Mouse (Mus musculus) myocyte (in vitro differentiated cells): ENCODE results near the gene Trim65.

Source experiments
- CEBPB ChIP-seq: IDR thresholded peaks from 2 replicates; pipeline ENCODE4 v1.6.1; 2011; ENCODE audit warnings: mild to moderate bottlenecking, moderate library complexity; ENCODE audit not compliant: poor library complexity, insufficient read depth, severe bottlenecking
- E2F4 ChIP-seq: IDR thresholded peaks from one replicate; pipeline ENCODE4 v1.6.1; 2011; ENCODE audit warnings: mild to moderate bottlenecking, control low read depth, moderate library complexity; ENCODE audit not compliant: insufficient read depth
- MAX ChIP-seq: IDR thresholded peaks from one replicate; pipeline ENCODE4 v1.6.1; 2011; ENCODE audit warnings: low read depth, mild to moderate bottlenecking, control low read depth
- MYOG ChIP-seq, 3 experiments: IDR thresholded peaks; one replicate each; pipeline ENCODE4 v1.6.1; 2011; ENCODE audit warnings: control low read depth in 2 of 3, low read depth in 2 of 3, mild to moderate bottlenecking in 2 of 3; ENCODE audit not compliant: insufficient read length in 2 of 3, control insufficient read depth in 1 of 3, insufficient read depth in 1 of 3
- POLR2A ChIP-seq: IDR thresholded peaks from one replicate; pipeline ENCODE4 v1.6.1; 2011; ENCODE audit warnings: low read depth, mild to moderate bottlenecking, control low read depth, moderate library complexity; ENCODE audit not compliant: insufficient read length
- SRF ChIP-seq: IDR thresholded peaks from one replicate; pipeline ENCODE4 v1.6.1; 2011; ENCODE audit warnings: low read depth; ENCODE audit not compliant: control insufficient read depth, insufficient read length
- TCF3 ChIP-seq: IDR thresholded peaks from one replicate; pipeline ENCODE4 v1.6.1; 2011; ENCODE audit warnings: low read depth, control low read depth; ENCODE audit not compliant: insufficient read length
- USF1 ChIP-seq: IDR thresholded peaks from one replicate; pipeline ENCODE4 v1.6.1; 2011; ENCODE audit warnings: low read depth, mild to moderate bottlenecking, control low read depth, moderate library complexity

- TF ChIP-seq MYOG (IDR thresholded peaks at IDR 0.05; ENCODE audit: control insufficient read depth in 1 of 3, insufficient read depth in 1 of 3, insufficient read length in 2 of 3, low read depth in 2 of 3): no peak
- no peak for TF ChIP-seq TCF3
- no peak for TF ChIP-seq USF1
- no peak for TF ChIP-seq CEBPB
- no peak for TF ChIP-seq E2F4
- no peak for TF ChIP-seq MAX
- TF ChIP-seq SRF: no peak
- no peak for TF ChIP-seq POLR2A
These were observed 30.4 kb upstream of the Trim65 start for GRCm38 (mm10) chr11:116161312-116161711.
